Mouse (Mus musculus): ENCODE measurements around the gene Atcay.

DNA sequence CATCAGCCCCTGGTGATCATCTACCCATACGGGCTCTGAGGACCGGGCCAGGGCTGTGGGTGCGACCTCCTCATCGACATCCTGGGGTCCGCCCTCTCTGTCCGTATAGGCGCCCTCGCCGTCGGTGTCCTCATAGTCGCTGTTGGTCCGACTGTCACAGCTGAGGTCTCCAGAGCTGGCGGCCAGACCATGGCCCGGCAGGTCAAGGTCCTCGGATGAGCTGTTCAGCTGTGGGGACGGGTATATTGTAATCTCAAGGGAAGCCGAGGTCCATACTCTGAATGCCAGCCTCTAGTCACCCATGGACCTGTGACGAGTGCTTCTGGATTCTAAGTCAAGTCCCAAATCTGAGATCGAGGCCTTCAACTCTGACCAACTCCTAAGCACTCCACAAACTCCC is 43.2 kb upstream of the Atcay start:
- no peak for TF ChIP-seq POLR2A (IDR thresholded peaks at IDR 0.05; ENCODE audit: control insufficient read depth, extremely low read depth, insufficient read depth, low read length, poor library complexity)
- TF ChIP-seq CTCF (IDR thresholded peaks at IDR 0.05; ENCODE audit: borderline replicate concordance, control insufficient read depth, extremely low read depth, insufficient read depth, low read length, poor library complexity): no peak
